Mouse (Mus musculus): Measurements from ENCODE around the gene Osbp.

Osbp gene

GRCm38 (mm10) chr19:11989334-11989733 lies 23.6 kb downstream of the Osbp start:
- no peak for DNase-seq

GRCm38 (mm10) chr19:11992034-11992433 lies 26.3 kb downstream of the Osbp start:
- no peak for DNase-seq

- DNase-seq: peak; percentile 21 to 35
These were observed 26.8 kb downstream of the Osbp start for GRCm38 (mm10) chr19:11992441-11993029.

GRCm38 (mm10) chr19:11994703-11995431 lies 29.1 kb downstream of the Osbp start:
- DNase-seq: no peak

- DNase-seq: no peak
These were observed 30.1 kb downstream of the Osbp start for GRCm38 (mm10) chr19:11995722-11996448.

GRCm38 (mm10) chr19:12001686-12002085 lies 35.9 kb downstream of the Osbp start:
- DNase-seq: no peak

- peak; percentile 70 to 81 for DNase-seq
These were observed 36.4 kb downstream of the Osbp start for GRCm38 (mm10) chr19:12002125-12002524.

- DNase-seq: no peak
These were observed 37.0 kb downstream of the Osbp start for GRCm38 (mm10) chr19:12002791-12003190.

- DNase-seq: no peak
These were observed 37.8 kb downstream of the Osbp start for GRCm38 (mm10) chr19:12003568-12003967.

- DNase-seq: peak; percentile 19 to 35
These were observed 38.7 kb downstream of the Osbp start for GRCm38 (mm10) chr19:12004216-12005008.

GRCm38 (mm10) chr19:12005376-12006360 lies 39.9 kb downstream of the Osbp start:
- DNase-seq: peak; percentile 94 to 96

- DNase-seq: peak; percentile 68 to 72
These were observed 40.7 kb downstream of the Osbp start for GRCm38 (mm10) chr19:12006361-12006947.

- DNase-seq: peak; percentile 58 to 60
These were observed 41.6 kb downstream of the Osbp start for GRCm38 (mm10) chr19:12007105-12007931.

- peak in 1 of 2 experiments; percentile 36 for DNase-seq
These were observed 43.0 kb downstream of the Osbp start for GRCm38 (mm10) chr19:12008410-12009380.

GRCm38 (mm10) chr19:12009501-12010280 lies 44.0 kb downstream of the Osbp start:
- DNase-seq: peak; percentile 78 to 80

- peak; percentile 80 for DNase-seq
These were observed 44.6 kb downstream of the Osbp start for GRCm38 (mm10) chr19:12010281-12010771.

GRCm38 (mm10) chr19:12010916-12011559 lies 45.3 kb downstream of the Osbp start:
- peak; percentile 85 to 86 for DNase-seq

All from cerebellum, postnatal 10 days (tissue).